Mouse (Mus musculus) embryonic stem cell, embryonic (primary cell): ENCODE results near the gene Hoxa5.

Experiments used
- CTCF ChIA-PET, 4 experiments: fragments of 300-600 bp in 2 of 4; fragments of 350-600 bp in 2 of 4; sonication (Branson Sonifier 250); formaldehyde crosslinking; loops; one replicate each; lab custom pipeline; 2022; ENCODE audit warnings: inconsistent platforms in 2 of 4; lab: Charles Lee
- POLR2A ChIA-PET, 4 experiments: fragments of 300-600 bp in 2 of 4; fragments of 350-600 bp in 2 of 4; sonication (Branson Sonifier 250); formaldehyde crosslinking; loops; one replicate each; lab custom pipeline; 2022; ENCODE audit warnings: antibody characterized with exemption in 4 of 4, inconsistent platforms in 1 of 4; lab: Charles Lee

Hoxa5 gene

DNA sequence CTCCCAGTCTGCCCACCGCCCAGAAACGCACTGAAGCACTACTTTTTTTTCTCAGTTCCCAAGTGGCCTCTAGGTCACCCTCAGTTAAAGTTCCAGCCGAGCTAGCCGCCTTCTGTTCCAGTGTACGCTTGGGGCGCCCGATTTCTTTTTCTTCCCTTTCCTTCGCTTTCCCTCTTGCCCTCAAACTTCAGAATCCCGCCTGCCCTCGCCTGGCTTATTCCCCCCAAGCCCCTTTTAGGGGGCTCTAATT lies 1.3 kb downstream of the Hoxa5 start:
- POLR2A ChIA-PET: interaction anchor here in 2 of 4 experiments (0.9 to 4.2 kb wide), 9 partner anchors 8 to 326 kb away, joined by 3 to 29 read pairs (median 4); partner anchors contain the start of genes 5730596B20Rik (in 1 of the 2) and Hoxa4 (in 1 of the 2)
- CTCF ChIA-PET: interaction anchor here (0.5 to 1.9 kb wide), 8 partner anchors 8 to 611 kb away, joined by 3 to 7 read pairs (median 3); partner anchors contain the start of genes Hoxa7 (in 2 of the 4) and Hoxa10 (in 1 of the 4)

GRCm38 (mm10) chr6:52202362-52203120 lies 1.8 kb downstream of the Hoxa5 start:
- POLR2A ChIA-PET: interaction anchor here (0.6 to 4.2 kb wide), 15 partner anchors 9 to 996 kb away, joined by 3 to 29 read pairs (median 4); partner anchors contain the start of genes Hoxa4 (in 2 of the 4), 5730596B20Rik (in 1 of the 4) and Hoxa1 (in 1 of the 4)
- CTCF ChIA-PET: interaction anchor here (0.5 to 1.9 kb wide), 9 partner anchors 8 to 610 kb away, joined by 3 to 9 read pairs (median 3); partner anchors contain the start of genes Hoxa7 (in 2 of the 4) and Hoxa10 (in 1 of the 4)

DNA sequence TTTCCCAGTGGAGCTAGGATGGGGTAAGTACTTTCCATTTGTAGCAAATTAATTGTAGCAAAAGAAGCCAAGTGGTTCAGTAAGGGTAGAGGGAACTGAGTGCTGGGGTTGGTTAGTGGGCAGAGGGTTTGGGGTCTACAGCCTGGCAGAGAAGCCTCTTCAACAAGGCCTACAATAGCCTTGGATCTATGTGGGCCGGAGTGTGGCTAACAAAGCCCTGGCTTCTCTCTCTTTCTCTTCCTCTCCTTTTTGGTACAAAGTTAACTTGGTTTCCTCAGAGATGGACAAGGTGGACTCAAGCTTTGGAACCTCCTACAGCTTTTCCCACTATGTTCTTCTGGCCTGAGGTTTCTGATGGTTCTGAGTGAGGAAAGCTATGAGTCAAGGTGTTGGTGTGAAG lies 3.1 kb downstream of the Hoxa5 start:
- POLR2A ChIA-PET: interaction anchor here in 2 of 4 experiments (0.8 to 1.9 kb wide), 8 partner anchors 9 to 48 kb away, joined by 3 to 8 read pairs (median 5); partner anchors contain the start of genes Hoxa4 (in 2 of the 2) and Hoxa1 (in 1 of the 2)
- CTCF ChIA-PET: interaction anchor here in 1 of 4 experiments (0.6 to 0.8 kb wide), 2 partner anchors 8 to 17 kb away, joined by 3 to 7 read pairs; no protein-coding TSS in a partner anchor

DNA sequence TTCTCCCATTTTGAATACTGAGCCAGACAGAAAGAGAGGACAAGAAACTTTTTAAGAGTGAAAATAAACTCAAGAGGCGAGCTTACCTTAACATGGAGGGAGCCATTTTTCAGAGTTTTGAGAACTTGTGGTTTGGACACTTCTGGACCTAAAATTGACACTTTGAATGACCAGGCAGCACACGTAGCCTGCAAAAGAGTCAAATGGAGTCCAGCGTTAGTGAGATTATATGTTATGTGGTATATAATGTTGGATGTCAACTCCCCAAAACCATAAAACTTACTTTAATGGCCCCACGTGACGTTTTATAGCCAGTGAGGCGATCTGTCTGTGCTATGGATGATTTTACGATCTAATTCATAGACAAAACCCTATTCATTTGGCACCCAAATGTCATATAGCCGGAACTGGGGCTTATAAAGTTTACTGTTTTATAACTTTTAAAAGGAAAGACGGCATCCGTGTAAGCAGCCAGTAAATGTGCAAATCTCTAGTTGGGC lies 3.6 kb downstream of the Hoxa5 start:
- ChIA-PET CTCF (no interaction called here), POLR2A (interaction anchor here in 2 of 4 experiments (0.8 to 1.9 kb wide), 5 partner anchors 9 to 47 kb away, joined by 3 to 8 read pairs (median 5); partner anchors contain the start of genes Hoxa1 (in 1 of the 2) and Hoxa4 (in 1 of the 2))

- CTCF ChIA-PET: interaction anchor here in 1 of 4 experiments (0.6 kb wide), 1 partner anchor 45 kb away, joined by 4 read pairs; no protein-coding TSS in a partner anchor
- POLR2A ChIA-PET: interaction anchor here in 1 of 4 experiments (0.6 to 1.9 kb wide), 3 partner anchors 8 to 38 kb away, joined by 3 to 8 read pairs (median 3); partner anchors contain the start of gene Hoxa4
These were observed 4.2 kb downstream of the Hoxa5 start for GRCm38 (mm10) chr6:52200073-52200750.

GRCm38 (mm10) chr6:52197271-52197670 lies 7.1 kb downstream of the Hoxa5 start:
- ChIA-PET POLR2A (interaction anchor here in 3 of 4 experiments (0.5 to 1.3 kb wide), 4 partner anchors 13 to 82 kb away, joined by 3 to 4 read pairs (median 3); no protein-coding TSS in a partner anchor), CTCF (interaction anchor here in 2 of 4 experiments (0.8 to 1.8 kb wide), 5 partner anchors 14 to 152 kb away, joined by 3 to 5 read pairs (median 3); partner anchors contain the start of gene Hoxa10 (in 1 of the 2))

- CTCF ChIA-PET: interaction anchor here in 2 of 4 experiments (0.8 to 1.8 kb wide), 4 partner anchors 15 to 151 kb away, joined by 3 to 5 read pairs (median 3); partner anchors contain the start of gene Hoxa10 (in 1 of the 2)
- POLR2A ChIA-PET: interaction anchor here in 3 of 4 experiments (0.5 to 1.3 kb wide), 4 partner anchors 12 to 82 kb away, joined by 3 to 4 read pairs (median 3); no protein-coding TSS in a partner anchor
These were observed 7.6 kb downstream of the Hoxa5 start for GRCm38 (mm10) chr6:52196811-52197210.

- CTCF ChIA-PET: interaction anchor here in 1 of 4 experiments (1.3 to 1.4 kb wide), 2 partner anchors 9 to 17 kb away, joined by 3 to 4 read pairs; partner anchors contain the start of gene Hoxa5
These were observed 9.7 kb downstream of the Hoxa5 start for GRCm38 (mm10) chr6:52194690-52195089.

DNA sequence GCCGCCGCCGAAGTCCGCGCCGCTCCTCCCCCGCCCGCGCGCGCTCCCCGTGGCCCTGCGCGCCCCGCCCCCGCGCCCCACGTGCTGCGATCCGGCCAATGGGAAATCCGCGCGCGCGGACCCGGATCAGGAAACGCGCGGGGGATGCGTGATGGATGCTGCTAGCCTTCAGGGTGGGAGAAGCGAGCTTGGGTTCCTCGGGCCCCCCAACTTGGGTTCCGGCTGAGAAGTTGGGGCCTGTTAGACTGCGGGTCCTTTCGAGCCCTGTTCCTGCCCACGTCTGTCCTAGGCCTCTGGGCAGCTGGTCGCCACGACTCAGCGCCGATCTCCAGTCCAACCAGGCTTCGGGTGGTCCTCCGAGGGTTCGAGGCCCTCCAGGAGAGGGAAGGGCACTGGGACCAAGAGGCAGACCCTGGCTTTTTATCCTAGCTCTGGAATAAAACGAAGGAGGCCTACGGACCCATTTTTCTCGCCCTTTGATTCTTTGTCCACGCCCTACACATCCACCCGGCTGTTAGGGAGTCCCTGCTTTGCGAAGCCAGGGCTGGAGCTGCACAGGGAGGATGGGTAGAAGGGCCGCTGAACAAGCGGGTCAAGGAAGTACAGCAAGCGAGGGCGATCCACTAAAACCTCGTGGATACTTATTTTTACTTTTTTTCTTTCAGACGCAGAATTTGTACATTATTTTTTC lies 12.4 kb downstream of the Hoxa5 start:
- POLR2A ChIA-PET: interaction anchor here in 3 of 4 experiments (0.5 to 3.4 kb wide), 12 partner anchors 8 to 186 kb away, joined by 3 to 17 read pairs (median 3); partner anchors contain the start of genes 5730596B20Rik (in 1 of the 3), Hoxa1 (in 1 of the 3) and Skap2 (in 1 of the 3)

More at GRCm38 (mm10) chr6:52194690-52195089, 9.7 kb downstream of the Hoxa5 start:
- POLR2A ChIA-PET: interaction anchor here in 1 of 4 experiments (1.4 kb wide), 1 partner anchor 11 kb away, joined by 3 read pairs; no protein-coding TSS in a partner anchor

GRCm38 (mm10) chr6:52190906-52191810 lies 13.2 kb downstream of the Hoxa5 start, which contains the start of gene Hoxa4:
TSS of gene Hoxa4 (minus strand) at chr6:52191753.
- POLR2A ChIA-PET: interaction anchor here in 3 of 4 experiments (0.5 to 3.4 kb wide), 11 partner anchors 10 to 264 kb away, joined by 3 to 17 read pairs (median 5); partner anchors contain the start of genes 5730596B20Rik (in 1 of the 3) and Hoxa1 (in 1 of the 3)

More for the DNA sequence above, 12.4 kb downstream of the Hoxa5 start:
- CTCF ChIA-PET: interaction anchor here in 2 of 4 experiments (0.6 to 1.5 kb wide), 3 partner anchors 12 to 315 kb away, joined by 3 to 5 read pairs (median 3); partner anchors contain the start of gene Hoxa5 (in 1 of the 2)

DNA sequence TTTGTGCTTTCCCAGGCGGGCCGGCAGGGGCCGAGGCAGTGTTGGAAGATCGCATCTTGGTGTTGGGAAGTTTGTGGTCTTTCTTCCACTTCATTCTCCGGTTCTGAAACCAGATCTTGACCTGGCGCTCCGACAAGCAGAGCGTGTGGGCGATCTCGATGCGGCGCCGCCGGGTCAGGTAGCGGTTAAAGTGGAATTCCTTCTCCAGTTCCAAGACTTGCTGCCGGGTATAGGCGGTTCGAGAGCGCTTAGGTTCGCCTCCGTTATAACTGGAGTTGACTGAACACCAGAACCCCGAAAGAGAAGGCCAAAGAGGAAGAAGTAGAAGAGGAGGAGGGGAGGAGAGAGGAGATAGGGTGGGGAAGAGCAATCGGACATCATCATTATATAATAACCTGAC lies 14.0 kb downstream of the Hoxa5 start:
- POLR2A ChIA-PET: interaction anchor here in 1 of 4 experiments (1.3 to 3.4 kb wide), 2 partner anchors 11 to 12 kb away, joined by 5 to 17 read pairs; partner anchors contain the start of gene 5730596B20Rik
- CTCF ChIA-PET: interaction anchor here in 1 of 4 experiments (1.4 kb wide), 1 partner anchor 21 kb away, joined by 3 read pairs; no protein-coding TSS in a partner anchor

More at GRCm38 (mm10) chr6:52190906-52191810, 13.2 kb downstream of the Hoxa5 start, which contains the start of gene Hoxa4:
- CTCF ChIA-PET: interaction anchor here in 2 of 4 experiments (0.6 to 1.5 kb wide), 2 partner anchors 20 to 62 kb away, joined by 3 to 5 read pairs; no protein-coding TSS in a partner anchor

GRCm38 (mm10) chr6:52189909-52190308 lies 14.5 kb downstream of the Hoxa5 start:
- CTCF ChIA-PET: interaction anchor here in 2 of 4 experiments (0.5 to 1.4 kb wide), 2 partner anchors 22 to 541 kb away, joined by 3 read pairs; no protein-coding TSS in a partner anchor

GRCm38 (mm10) chr6:52189172-52189591 lies 15.2 kb downstream of the Hoxa5 start:
- CTCF ChIA-PET: interaction anchor here in 2 of 4 experiments (0.5 to 1.4 kb wide), 2 partner anchors 23 to 540 kb away, joined by 3 read pairs; no protein-coding TSS in a partner anchor
- POLR2A ChIA-PET: interaction anchor here in 1 of 4 experiments (0.8 to 1.1 kb wide), 3 partner anchors 9 to 798 kb away, joined by 3 to 4 read pairs (median 3); no protein-coding TSS in a partner anchor

More at GRCm38 (mm10) chr6:52189909-52190308, 14.5 kb downstream of the Hoxa5 start:
- POLR2A ChIA-PET: interaction anchor here in 1 of 4 experiments (1.1 to 3.4 kb wide), 3 partner anchors 8 to 12 kb away, joined by 3 to 17 read pairs (median 5); partner anchors contain the start of gene 5730596B20Rik

DNA sequence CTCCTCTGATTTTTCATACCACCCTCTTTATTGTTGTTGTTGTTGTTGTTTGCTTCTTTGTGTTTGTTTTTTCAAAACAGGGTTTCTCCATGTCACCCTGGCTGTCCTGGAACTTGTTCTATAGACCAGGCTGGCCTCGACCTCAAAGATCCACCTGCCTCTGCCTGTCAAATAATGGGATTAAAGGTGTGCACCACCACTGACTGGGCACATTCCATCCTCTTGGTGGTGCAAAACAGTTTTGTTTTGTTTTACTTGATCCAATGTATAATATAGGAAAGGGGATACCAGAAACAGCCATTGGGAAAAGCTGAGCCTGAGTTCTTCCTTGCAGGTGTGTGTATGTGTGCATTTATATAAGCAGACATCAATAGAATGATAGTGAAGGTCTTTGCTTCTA lies 17.9 kb downstream of the Hoxa5 start:
- CTCF ChIA-PET: no interaction called here
- POLR2A ChIA-PET: no interaction called here

DNA sequence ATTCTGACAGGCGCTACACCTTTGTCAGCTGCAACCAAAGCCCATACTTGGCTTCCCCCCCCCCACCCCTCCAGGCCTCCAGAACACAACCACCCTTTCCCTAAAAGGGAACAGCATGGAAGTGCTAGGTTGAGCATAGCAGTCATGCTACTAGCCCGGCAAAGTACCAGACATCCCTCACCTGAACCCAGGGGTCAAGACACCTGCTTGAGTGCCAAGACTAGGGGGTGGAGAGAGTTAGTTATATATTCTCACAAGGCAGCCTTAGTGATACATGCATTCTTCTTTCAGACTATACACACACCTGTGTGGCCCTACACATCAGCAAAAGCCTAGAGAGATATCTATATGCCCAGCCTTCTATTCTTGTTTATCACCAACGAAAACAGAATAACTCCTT lies 18.6 kb downstream of the Hoxa5 start:
- CTCF ChIA-PET: interaction anchor here in 1 of 4 experiments (0.7 kb wide), 1 partner anchor 137 kb away, joined by 3 read pairs; no protein-coding TSS in a partner anchor
- POLR2A ChIA-PET: no interaction called here
